Mouse (Mus musculus) MEL (cell line): ENCODE results near the gene Usp22. TPM values are rescaled to one million over a fixed set of nuclear protein-coding genes. Genes with fewer than 3 reads are reported as not detected.
"Not testable (repeated sequence)": the region's sequence is repeated elsewhere in the genome, so short reads cannot be mapped to it uniquely, and the experiment has no call there.

ENCODE experiments used
- DNase-seq: peaks from one replicate; pipeline ENCODE4 v3.0.0; 2011; ENCODE audit warnings: low read depth, low spot score
- H3K27ac ChIP-seq: 2 replicates; pipeline ENCODE4 v1.5.1; 2012; ENCODE audit warnings: low read depth, mild to moderate bottlenecking, control low read depth, low read length, moderate library complexity; ENCODE audit not compliant: control insufficient read depth
- H3K27me3 ChIP-seq, 2 experiments: fragments of 150-350 bp in 1 of 2; sonication (generic) in 1 of 2; 2 replicates each; pipeline ENCODE4 v1.6.1; 2012; ENCODE audit warnings: low read length in 2 of 2, mild to moderate bottlenecking in 2 of 2, improper control_type of control experiment in 1 of 2, moderate library complexity in 1 of 2; ENCODE audit not compliant: insufficient read depth in 2 of 2, control insufficient read depth in 1 of 2
- H3K36me3 ChIP-seq, 2 experiments: 2 replicates each; pipeline ENCODE4 v1.6.1; 2012 to 2014; ENCODE audit warnings: low read length in 2 of 2, improper control_type of control experiment in 1 of 2, inconsistent platforms in 1 of 2, mild to moderate bottlenecking in 1 of 2; ENCODE audit not compliant: insufficient read depth in 2 of 2, control insufficient read depth in 1 of 2
- H3K4me1 ChIP-seq, 2 experiments: fragments of 150-350 bp in 1 of 2; sonication (generic) in 1 of 2; 2 replicates each; pipeline ENCODE4 v1.6.1; 2012; ENCODE audit warnings: low read length in 2 of 2, improper control_type of control experiment in 1 of 2, mild to moderate bottlenecking in 1 of 2; ENCODE audit not compliant: insufficient read depth in 2 of 2, control insufficient read depth in 1 of 2
- H3K4me3 ChIP-seq, 2 experiments: fragments of 150-350 bp in 1 of 2; sonication (generic) in 1 of 2; 2 replicates each; pipeline ENCODE4 v1.5.1; 2012; ENCODE audit warnings: low read depth in 2 of 2, low read length in 2 of 2, mild to moderate bottlenecking in 2 of 2, moderate library complexity in 2 of 2, control low read depth in 1 of 2, improper control_type of control experiment in 1 of 2; ENCODE audit not compliant: control insufficient read depth in 1 of 2, insufficient read depth in 1 of 2
- H3K79me2 ChIP-seq: 2 replicates; pipeline ENCODE4 v1.6.1; 2012; ENCODE audit warnings: mild to moderate bottlenecking, low read length, moderate library complexity; ENCODE audit not compliant: control insufficient read depth, poor library complexity, insufficient read depth
- H3K9ac ChIP-seq: 2 replicates; pipeline ENCODE4 v1.6.1; 2012; ENCODE audit warnings: low read depth, mild to moderate bottlenecking, control low read depth, low read length, moderate library complexity; ENCODE audit not compliant: control insufficient read depth, poor library complexity, severe bottlenecking
- H3K9me3 ChIP-seq: fragments of 150-350 bp; sonication (generic); replicated peaks from 2 replicates; pipeline ENCODE4 v1.6.1; 2012; ENCODE audit warnings: mild to moderate bottlenecking, low read length, improper control_type of control experiment, moderate library complexity; ENCODE audit not compliant: insufficient read depth
- BHLHE40 ChIP-seq: IDR thresholded peaks from 2 replicates; pipeline ENCODE4 v1.6.1; 2012; ENCODE audit warnings: low read depth, mild to moderate bottlenecking, inconsistent platforms, low read length, improper control_type of control experiment, borderline replicate concordance
- CHD1 ChIP-seq: IDR thresholded peaks from 2 replicates; pipeline ENCODE4 v1.6.1; 2012; ENCODE audit warnings: low read depth, mild to moderate bottlenecking, inconsistent platforms, low read length, improper control_type of control experiment
- CTCF ChIP-seq, 3 experiments: IDR thresholded peaks in 2 of 3; conservative IDR thresholded peaks in 1 of 3; 2 replicates each; pipeline ENCODE4 v1.5.1; 2011 to 2012; ENCODE audit warnings: low read length in 3 of 3, low read depth in 2 of 3, mild to moderate bottlenecking in 2 of 3, improper control_type of control experiment in 1 of 3, inconsistent platforms in 1 of 3, mixed read lengths in 1 of 3, moderate library complexity in 1 of 3; ENCODE audit not compliant: control insufficient read depth in 1 of 3, insufficient read depth in 1 of 3, poor library complexity in 1 of 3, severe bottlenecking in 1 of 3
- ELF1 ChIP-seq: IDR thresholded peaks from 2 replicates; pipeline ENCODE4 v1.6.1; 2014; ENCODE audit warnings: low read depth, mild to moderate bottlenecking, inconsistent platforms, low read length, improper control_type of control experiment, moderate library complexity
- EP300 ChIP-seq, 2 experiments: IDR thresholded peaks; 2 replicates each; pipeline ENCODE4 v1.6.1; 2011; ENCODE audit warnings: improper control_type of control experiment in 2 of 2, low read length in 2 of 2, low read depth in 1 of 2, mild to moderate bottlenecking in 1 of 2
- MAFK ChIP-seq: IDR thresholded peaks from 2 replicates; pipeline ENCODE4 v1.6.1; 2011; ENCODE audit warnings: low read depth, mild to moderate bottlenecking, low read length, improper control_type of control experiment, borderline replicate concordance
- MEF2A ChIP-seq: IDR thresholded peaks from 2 replicates; pipeline ENCODE4 v1.6.1; 2014; ENCODE audit warnings: low read depth, mild to moderate bottlenecking, inconsistent platforms, low read length, improper control_type of control experiment; ENCODE audit not compliant: poor library complexity, insufficient replicate concordance, severe bottlenecking; ENCODE audit errors: extremely low read depth
- MXI1 ChIP-seq: IDR thresholded peaks from 2 replicates; pipeline ENCODE4 v1.6.1; 2011; ENCODE audit warnings: mild to moderate bottlenecking, low read depth, low read length, improper control_type of control experiment
- MYB ChIP-seq: IDR thresholded peaks from 2 replicates; pipeline ENCODE4 v1.6.1; 2011; ENCODE audit warnings: mild to moderate bottlenecking, low read depth, low read length, improper control_type of control experiment
- MYC ChIP-seq: IDR thresholded peaks from 2 replicates; pipeline ENCODE4 v1.6.1; 2011; ENCODE audit warnings: low read depth, mild to moderate bottlenecking, low read length, improper control_type of control experiment, moderate library complexity
- RCOR1 ChIP-seq: IDR thresholded peaks from 2 replicates; pipeline ENCODE4 v1.6.1; 2012; ENCODE audit warnings: low read depth, mild to moderate bottlenecking, inconsistent platforms, low read length, improper control_type of control experiment
- SIN3A ChIP-seq: IDR thresholded peaks from 2 replicates; pipeline ENCODE4 v1.6.1; 2012; ENCODE audit warnings: low read length, improper control_type of control experiment, inconsistent platforms
- TBP ChIP-seq: IDR thresholded peaks from 2 replicates; pipeline ENCODE4 v1.8.0; 2011; ENCODE audit warnings: low read depth, low read length, improper control_type of control experiment
- TCF12 ChIP-seq: IDR thresholded peaks from 2 replicates; pipeline ENCODE4 v1.6.1; 2014; ENCODE audit warnings: low read depth, mild to moderate bottlenecking, inconsistent platforms, low read length, improper control_type of control experiment, moderate library complexity
- USF2 ChIP-seq, 2 experiments: IDR thresholded peaks; 2 replicates each; pipeline ENCODE4 v1.6.1; 2011 to 2012; ENCODE audit warnings: improper control_type of control experiment in 2 of 2, low read length in 2 of 2, borderline replicate concordance in 1 of 2, inconsistent platforms in 1 of 2, low read depth in 1 of 2, mild to moderate bottlenecking in 1 of 2; ENCODE audit not compliant: insufficient read depth in 1 of 2
- ZKSCAN1 ChIP-seq: IDR thresholded peaks from 2 replicates; pipeline ENCODE4 v1.6.1; 2012; ENCODE audit warnings: low read depth, mild to moderate bottlenecking, inconsistent platforms, low read length, improper control_type of control experiment, moderate library complexity
- ZNF384 ChIP-seq: IDR thresholded peaks from 2 replicates; pipeline ENCODE4 v1.6.1; 2012; ENCODE audit warnings: low read depth, mild to moderate bottlenecking, inconsistent platforms, low read length, improper control_type of control experiment
- polyA plus RNA-seq, 2 experiments: library from polyadenylated mRNA; stranded (reverse) in 1 of 2; unstranded in 1 of 2; fragments of >175 nt in 1 of 2; fragments of >200 nt in 1 of 2; gene quantifications; 2 replicates each; pipeline versions ENCODE4 v1.2.1 to v1.2.4; 2012; ENCODE audit warnings: low replicate concordance in 2 of 2, low read depth in 1 of 2; ENCODE audit not compliant: insufficient read length in 2 of 2, insufficient read depth in 1 of 2, missing spikeins in 1 of 2
- total RNA-seq: library from RNA; depleted of rRNA; stranded (reverse); fragments of 300-350 nt; gene quantifications from 2 replicates; pipeline ENCODE4 v1.2.3, GENCODE M21; 2012

The Usp22 gene
- total and polyA plus RNA-seq, 3 experiments, result 36.5 to 646 (median 36.9) TPM

GRCm38 (mm10) chr11:61174291-61174820 is 499 bp downstream of the Usp22 start:
- DNase-seq, result peak; percentile 76

DNA sequence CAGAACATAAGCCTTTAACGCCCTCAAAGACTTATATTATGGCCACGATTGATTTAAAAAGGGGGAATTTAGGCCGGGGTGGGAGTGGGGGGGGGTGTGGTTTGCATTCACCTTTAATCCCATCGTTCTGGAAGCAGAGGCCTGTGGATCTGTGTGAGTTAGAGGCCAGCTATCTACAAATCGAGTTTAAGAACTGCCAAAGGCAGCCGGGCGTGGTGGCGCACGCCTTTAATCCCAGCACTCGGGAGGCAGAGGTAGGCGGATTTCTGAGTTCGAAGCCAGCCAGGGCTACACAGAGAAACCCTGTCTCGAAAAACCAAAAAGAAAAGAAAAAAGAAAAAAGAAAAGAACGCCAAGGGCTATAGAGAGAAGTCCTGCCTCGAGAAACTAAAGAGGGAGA is 1.4 kb downstream of the Usp22 start:
- not testable (repeated sequence) for H3K9ac ChIP-seq, H3K27ac ChIP-seq, H3K27me3 ChIP-seq, DNase-seq, H3K4me3 ChIP-seq, H3K9me3 ChIP-seq
- TF ChIP-seq TBP, result peak; percentile 77
- Histone ChIP-seq H3K36me3 (peaks cover 0 to 18% of the 10 kb centered on the region in 2 experiments; a peak in 2 of 4 replicates), H3K79me2 (peaks cover 24% of the 10 kb centered on the region), H3K4me1 (peaks cover 13 to 14% of the 10 kb centered on the region in 2 experiments)

More at GRCm38 (mm10) chr11:61174291-61174820, 499 bp downstream of the Usp22 start:
- peaks cover 0 to 18% of the 10 kb centered on the region in 2 experiments; a peak in 2 of 4 replicates for H3K36me3 ChIP-seq
- H3K27ac ChIP-seq, result peak overlapping the region; percentile 60
- peaks cover 12 to 13% of the 10 kb centered on the region in 2 experiments for H3K4me1 ChIP-seq
- peak overlapping the region; percentile 78 to 85 for H3K4me3 ChIP-seq
- H3K27me3 ChIP-seq, result no peaks in the 10 kb centered on the region; a peak in 1 of 4 replicates
- no peak for TF ChIP-seq MYC
- peak; percentile 71; the same call in 1 of the 2 replicates for TF ChIP-seq MXI1
- peak; percentile 51; the same call in 1 of the 2 replicates for TF ChIP-seq SIN3A
- TF ChIP-seq CHD1, result no peak
- peak; percentile 20 to 27 (median 20); a peak in 3 of 6 replicates for TF ChIP-seq CTCF (IDR thresholded peaks at IDR 0.05 in 2 of 3, conservative IDR thresholded peaks at IDR 0.05 in 1 of 3; ENCODE audit: control insufficient read depth in 1 of 3, insufficient read depth in 1 of 3, low read depth in 2 of 3, low read length in 3 of 3, poor library complexity in 1 of 3, severe bottlenecking in 1 of 3)
- TF ChIP-seq ELF1, result 0 out of 2 replicates have a peak, but pooled peaks have one; percentile 7
- no peaks in the 10 kb centered on the region for H3K9me3 ChIP-seq
- H3K9ac ChIP-seq, result peak overlapping the region; percentile 79
- H3K79me2 ChIP-seq, result peaks cover 22% of the 10 kb centered on the region

DNA sequence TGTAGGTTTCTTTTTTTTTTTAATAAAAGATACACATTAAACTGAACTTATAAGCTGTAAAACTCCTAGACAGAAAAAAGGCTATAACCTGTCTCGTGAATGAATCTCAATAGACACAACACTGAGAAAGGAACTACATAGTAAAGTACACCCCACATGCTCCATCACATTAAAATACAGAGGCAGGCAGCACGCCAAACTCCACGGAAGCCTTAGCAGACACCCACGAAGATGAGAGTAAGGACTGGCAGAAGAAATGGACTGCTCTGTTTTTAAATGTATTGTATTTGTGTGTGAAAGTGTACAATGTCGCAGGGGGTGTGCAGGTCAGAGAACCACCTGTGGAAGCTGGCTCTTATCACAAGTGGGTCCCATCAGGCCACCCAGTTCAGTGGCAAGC is 4.7 kb downstream of the Usp22 start:
- Histone ChIP-seq H3K4me3 (no peak overlapping the region), H3K36me3 (peaks cover 2 to 6% of the 10 kb centered on the region in 2 experiments; a peak in 3 of 4 replicates), H3K9me3 (no peaks in the 10 kb centered on the region), H3K4me1 (peaks cover 4 to 5% of the 10 kb centered on the region in 2 experiments; a peak in 2 of 4 replicates), H3K9ac (no peak overlapping the region), H3K27me3 (no peaks in the 10 kb centered on the region), H3K79me2 (peaks cover 24% of the 10 kb centered on the region), H3K27ac (no peak overlapping the region)
- TF ChIP-seq TCF12 (no peak), ELF1 (no peak), MAFK (no peak), ZNF384 (no peak), CTCF (IDR thresholded peaks at IDR 0.05 in 2 of 3, conservative IDR thresholded peaks at IDR 0.05 in 1 of 3; ENCODE audit: control insufficient read depth in 1 of 3, insufficient read depth in 1 of 3, low read depth in 2 of 3, low read length in 3 of 3, poor library complexity in 1 of 3, severe bottlenecking in 1 of 3) (no peak), BHLHE40 (no peak), EP300 (IDR thresholded peaks at IDR 0.05; ENCODE audit: low read depth in 1 of 2, low read length in 2 of 2) (no peak), RCOR1 (no peak), ZKSCAN1 (no peak), MYB (no peak), MEF2A (no peak), TBP (no peak), USF2 (IDR thresholded peaks at IDR 0.05; ENCODE audit: borderline replicate concordance in 1 of 2, insufficient read depth in 1 of 2, low read depth in 1 of 2, low read length in 2 of 2) (no peak)
- DNase-seq, result no peak
